Mouse (Mus musculus): ENCODE results near the gene Fgf10. TPM values are rescaled to one million over a fixed set of nuclear protein-coding genes. Genes with fewer than 3 reads are reported as not detected.

Fgf10 gene
- total and polyA plus RNA-seq, 3 experiments: not detected

- H3K79me2 ChIP-seq (replicated peaks; ENCODE audit: control insufficient read depth, extremely low read depth, insufficient read depth, poor library complexity, severe bottlenecking): no peaks in the 10 kb centered on the region
- H3K27ac ChIP-seq (ENCODE audit: insufficient read depth, low read depth): no peak overlapping the region
- no peaks in the 10 kb centered on the region for H3K4me1 ChIP-seq (ENCODE audit: control insufficient read depth in 1 of 2, insufficient read depth in 2 of 2)
- no peaks in the 10 kb centered on the region for H3K9me3 ChIP-seq (replicated peaks; ENCODE audit: low read length)
- dilution Hi-C loops (cut with MboI; ENCODE audit: extremely low pct_ligation_motif_present, extremely low pct_unique_long_range_greater_than_20kb, low sequenced_read_pairs): no loop called here
- H3K27me3 ChIP-seq (replicated peaks): no peaks in the 10 kb centered on the region
- no peak overlapping the region for H3K4me2 ChIP-seq (ENCODE audit: insufficient read depth, low read depth, poor library complexity, severe bottlenecking)
- in situ Hi-C loops (cut with MboI; ENCODE audit: low pct_ligation_motif_present, low pct_unique_long_range_greater_than_20kb, low sequenced_read_pairs): no loop called here
- no peak overlapping the region for H3K4me3 ChIP-seq (replicated peaks in 1 of 3; ENCODE audit: low read depth in 2 of 3, low read length in 2 of 3, poor library complexity in 1 of 3)
- TF ChIP-seq SIN3A (IDR thresholded peaks at IDR 0.05; ENCODE audit: low read length) (no peak), ZMIZ1 (IDR thresholded peaks at IDR 0.05; ENCODE audit: low read depth, low read length) (no peak), MAFK (IDR thresholded peaks at IDR 0.05; ENCODE audit: insufficient replicate concordance, low read length) (no peak), TBP (conservative IDR thresholded peaks at IDR 0.05; ENCODE audit: low read depth, low read length) (no peak), MAX (IDR thresholded peaks at IDR 0.05; ENCODE audit: low read length) (no peak), JUN (IDR thresholded peaks at IDR 0.05; ENCODE audit: insufficient read depth, low read depth, low read length) (no peak), POLR2AphosphoS2 (IDR thresholded peaks at IDR 0.05; ENCODE audit: low read depth, low read length) (no peak), ZNF384 (IDR thresholded peaks at IDR 0.05; ENCODE audit: low read depth, low read length) (no peak), RAD21 (IDR thresholded peaks at IDR 0.05; ENCODE audit: low read depth, low read length) (no peak)
- no peak for DNase-seq (ENCODE audit: extremely low read depth)
- H3K9ac ChIP-seq (ENCODE audit: insufficient read depth, low read depth): no peak overlapping the region
- H3K36me3 ChIP-seq (replicated peaks in 1 of 2; ENCODE audit: control insufficient read depth in 1 of 2, insufficient read depth in 1 of 2, low read length in 1 of 2): no peaks in the 10 kb centered on the region
Observed at GRCm38 (mm10) chr13:118772188-118772587, 102.6 kb downstream of the Fgf10 start.

- in situ Hi-C loops (cut with MboI; ENCODE audit: low pct_ligation_motif_present, low pct_unique_long_range_greater_than_20kb, low sequenced_read_pairs): no loop called here
- Histone ChIP-seq H3K4me2 (ENCODE audit: insufficient read depth, low read depth, poor library complexity, severe bottlenecking) (no peak overlapping the region), H3K36me3 (replicated peaks in 1 of 2; ENCODE audit: control insufficient read depth in 1 of 2, insufficient read depth in 1 of 2, low read length in 1 of 2) (no peaks in the 10 kb centered on the region), H3K4me1 (ENCODE audit: control insufficient read depth in 1 of 2, insufficient read depth in 2 of 2) (no peaks in the 10 kb centered on the region), H3K27ac (ENCODE audit: insufficient read depth, low read depth) (no peak overlapping the region), H3K9me3 (replicated peaks; ENCODE audit: low read length) (no peaks in the 10 kb centered on the region), H3K4me3 (replicated peaks in 1 of 3; ENCODE audit: low read depth in 2 of 3, low read length in 2 of 3, poor library complexity in 1 of 3) (no peak overlapping the region), H3K79me2 (replicated peaks; ENCODE audit: control insufficient read depth, extremely low read depth, insufficient read depth, poor library complexity, severe bottlenecking) (no peaks in the 10 kb centered on the region), H3K9ac (ENCODE audit: insufficient read depth, low read depth) (no peak overlapping the region), H3K27me3 (replicated peaks) (no peaks in the 10 kb centered on the region)
- TF ChIP-seq ETS1 (conservative IDR thresholded peaks at IDR 0.05; ENCODE audit: low read depth, low read length) (no peak), TCF12 (IDR thresholded peaks at IDR 0.05; ENCODE audit: low read depth, low read length) (no peak), MAZ (IDR thresholded peaks at IDR 0.05; ENCODE audit: low read depth, low read length) (no peak), MEF2A (IDR thresholded peaks at IDR 0.05; ENCODE audit: borderline replicate concordance, low read depth, low read length) (no peak), RCOR1 (conservative IDR thresholded peaks at IDR 0.05; ENCODE audit: low read depth, low read length) (no peak), GABPA (IDR thresholded peaks at IDR 0.05; ENCODE audit: insufficient replicate concordance, low read depth, low read length) (no peak), TBP (conservative IDR thresholded peaks at IDR 0.05; ENCODE audit: low read depth, low read length) (no peak)
- DNase-seq (ENCODE audit: extremely low read depth): no peak
- dilution Hi-C loops (cut with MboI; ENCODE audit: extremely low pct_ligation_motif_present, extremely low pct_unique_long_range_greater_than_20kb, low sequenced_read_pairs): no loop called here
Observed at GRCm38 (mm10) chr13:118775148-118775547, 105.6 kb downstream of the Fgf10 start.

Measured in CH12.LX (cell line).